Mouse (Mus musculus): ENCODE measurements around the gene Srpk2.

DNA sequence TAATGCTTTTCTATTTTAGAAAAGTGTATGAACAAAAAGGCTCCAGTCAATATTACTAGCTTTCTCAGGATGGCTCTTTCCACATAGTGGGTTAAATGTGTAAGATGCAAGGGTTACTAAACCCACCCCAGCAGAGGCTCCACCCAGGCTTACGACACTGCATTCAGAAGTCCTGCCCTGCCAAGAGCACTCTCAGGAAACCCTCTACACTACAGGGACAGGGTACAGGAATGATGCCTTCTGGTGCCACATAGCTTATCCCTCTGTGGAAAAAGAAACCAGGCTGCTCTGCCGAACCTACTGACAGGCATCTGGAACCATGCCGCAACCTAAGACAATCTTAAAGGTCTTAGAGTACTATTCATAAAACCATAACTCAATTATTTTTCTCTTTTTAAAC lies 71.6 kb downstream of the Srpk2 start:
- TF ChIP-seq POLR2A (IDR thresholded peaks at IDR 0.05; ENCODE audit: borderline replicate concordance, control insufficient read depth, low read depth, low read length) (no peak), CTCF (IDR thresholded peaks at IDR 0.05; ENCODE audit: control insufficient read depth, insufficient read depth, low read length) (no peak)
